Comparison of ENCODE assay signal across 18 mouse cellular contexts in genomic region chr5:34119121-34119856, GRCm38 (mm10). TPM values are rescaled to one million over a fixed set of nuclear protein-coding genes. Genes with fewer than 3 reads are reported as not detected.
DNase-seq lines count a peak whose midpoint lies in the region; ATAC-seq lines count a peak whose summit lies in the region.
"Had no signal": no experiment of that assay in that cellular context is flagged by ENCODE, and none has a peak within 500 bp of the region (broad histone marks: within the 10 kb centered on the region; RNA-seq: fewer than 3 reads in every experiment).

No protein-coding gene starts in this region.

- no peak for DNase-seq in frontal cortex, postnatal 10 days (ENCODE audit: low spot score in 2 of 2)
- DNase-seq in MEL-GATA-1-ER (ENCODE audit: extremely low read depth, low read depth): peak; percentile 92
- peak; percentile 71 to 75 for DNase-seq in cerebellum, postnatal 36 days
- peak; percentile 35 to 58 for DNase-seq in left cerebral cortex, postnatal 36 days (ENCODE audit: low spot score in 2 of 2)
- no peak for DNase-seq in midbrain, embryonic 10.5 days (ENCODE audit: low spot score)
- no peak for DNase-seq in hindbrain, embryonic 14.5 days (ENCODE audit: low spot score)
- DNase-seq: gastrocnemius, adult 2 months; heart, postnatal 4 days; liver, postnatal 0 days; thymus, adult 2 months had no signal

- no peaks in the 10 kb centered on the region for H3K36me3 ChIP-seq in midbrain, embryonic 10.5 days
- H3K36me3 ChIP-seq in hindbrain, embryonic 14.5 days (replicated peaks; ENCODE audit: control insufficient read depth, insufficient read depth): no peaks in the 10 kb centered on the region
- H3K36me3 ChIP-seq in neural tube, embryonic 15.5 days: no peaks in the 10 kb centered on the region
- H3K36me3 ChIP-seq: G1E; heart, embryonic 10.5 days; intestine, embryonic 15.5 days; limb, embryonic 13.5 days had no signal

- intact Hi-C loops in left cerebral cortex, postnatal 36 days (cut with DNase I): no loop called here

- H3K27me3 ChIP-seq in midbrain, embryonic 10.5 days (ENCODE audit: low read depth, poor library complexity, severe bottlenecking): no peaks in the 10 kb centered on the region
- no peaks in the 10 kb centered on the region for H3K27me3 ChIP-seq in hindbrain, embryonic 14.5 days (ENCODE audit: control insufficient read depth, insufficient read depth, low read length)
- H3K27me3 ChIP-seq in neural tube, embryonic 15.5 days (replicated peaks): no peaks in the 10 kb centered on the region
- H3K27me3 ChIP-seq: intestine, embryonic 15.5 days; limb, embryonic 13.5 days had no signal

- no peaks in the 10 kb centered on the region for H3K9me3 ChIP-seq in midbrain, embryonic 10.5 days (replicated peaks)
- no peaks in the 10 kb centered on the region for H3K9me3 ChIP-seq in hindbrain, embryonic 14.5 days (ENCODE audit: control insufficient read depth, low read length)
- H3K9me3 ChIP-seq in neural tube, embryonic 15.5 days (replicated peaks): no peaks in the 10 kb centered on the region
- H3K9me3 ChIP-seq: G1E; heart, embryonic 10.5 days; intestine, embryonic 15.5 days; limb, embryonic 13.5 days had no signal

- H3K4me2 ChIP-seq in hindbrain, embryonic 14.5 days (replicated peaks): no peak overlapping the region
- H3K4me2 ChIP-seq in neural tube, embryonic 15.5 days: no peak overlapping the region
- H3K4me2 ChIP-seq: intestine, embryonic 15.5 days; limb, embryonic 13.5 days had no signal

- no peaks in the 10 kb centered on the region for H3K4me1 ChIP-seq in midbrain, embryonic 10.5 days
- H3K4me1 ChIP-seq in hindbrain, embryonic 14.5 days (replicated peaks; ENCODE audit: control insufficient read depth, insufficient read depth, low read length): no peaks in the 10 kb centered on the region
- H3K4me1 ChIP-seq in neural tube, embryonic 15.5 days: no peaks in the 10 kb centered on the region
- H3K4me1 ChIP-seq: heart, embryonic 10.5 days; intestine, embryonic 15.5 days; limb, embryonic 13.5 days had no signal

- no peak overlapping the region for H3K4me3 ChIP-seq in midbrain, embryonic 10.5 days
- no peak overlapping the region for H3K4me3 ChIP-seq in hindbrain, embryonic 14.5 days (replicated peaks; ENCODE audit: low read length)
- no peak overlapping the region for H3K4me3 ChIP-seq in neural tube, embryonic 15.5 days (replicated peaks)
- H3K4me3 ChIP-seq: gastrocnemius, adult 2 months; heart, embryonic 10.5 days; intestine, embryonic 15.5 days; limb, embryonic 13.5 days had no signal

- ATAC-seq in frontal cortex, adult (ENCODE audit: low TSS enrichment): peak; percentile 84
- no peak for ATAC-seq in hindbrain, embryonic 14.5 days (ENCODE audit: low FRiP score)
- no peak for ATAC-seq in neural tube, embryonic 15.5 days (ENCODE audit: low FRiP score)
- ATAC-seq: activated CD4-positive, CD25-positive, alpha-beta regulatory T cell, adult 4 months; intestine, embryonic 15.5 days; liver, postnatal 0 days had no signal

- H3K27ac ChIP-seq in midbrain, embryonic 10.5 days (replicated peaks): no peak overlapping the region
- no peak overlapping the region for H3K27ac ChIP-seq in hindbrain, embryonic 14.5 days
- H3K27ac ChIP-seq in neural tube, embryonic 15.5 days (replicated peaks): no peak overlapping the region
- H3K27ac ChIP-seq: gastrocnemius, adult 2 months; heart, embryonic 10.5 days; intestine, embryonic 15.5 days; kidney, postnatal 0 days; limb, embryonic 13.5 days had no signal

- WGBS in midbrain, embryonic 10.5 days: 83% methylated on average over 3 of the region's 3 CpGs
- WGBS in hindbrain, embryonic 14.5 days: 80% methylated on average over 3 of the region's 3 CpGs
- WGBS in neural tube, embryonic 15.5 days: 85% methylated on average over 3 of the region's 3 CpGs

- no peak overlapping the region for H3K9ac ChIP-seq in hindbrain, embryonic 14.5 days
- H3K9ac ChIP-seq in neural tube, embryonic 15.5 days (replicated peaks): no peak overlapping the region
- H3K9ac ChIP-seq: intestine, embryonic 15.5 days; limb, embryonic 13.5 days; liver, postnatal 0 days had no signal

RNA-seq across cellular contexts. Expression of gene Poln, which starts 50.0 kb away (rescaled TPM):
- 1 to 10 TPM in 1 of 2 experiments, under 1 TPM in 1; 0.91 to 1.9 TPM for total RNA-seq in left cerebral cortex, postnatal 36 days (2021)
- 0.66 and 1.2 TPM in 2 replicates for polyA plus RNA-seq in midbrain, embryonic 10.5 days (2016; fragmentation: Nextera tagmentation; extraction: Ambion mirVana)
- 0.47 and 0.98 TPM in 2 replicates for polyA plus RNA-seq in hindbrain, embryonic 14.5 days (2014; fragmentation: Nextera tagmentation; extraction: Ambion mirVana)
- 0.31 and 0.52 TPM in 2 replicates for polyA plus RNA-seq in neural tube, embryonic 15.5 days (2015; fragmentation: Nextera tagmentation; extraction: Ambion mirVana)
- polyA plus RNA-seq: G1E had no signal

RNA-seq across cellular contexts. Expression of gene Haus3, which starts 50.0 kb away (rescaled TPM):
- 1 to 10 TPM; 7.8 to 8.2 TPM for total RNA-seq in left cerebral cortex, postnatal 36 days (2021)
- polyA plus RNA-seq in midbrain, embryonic 10.5 days (2016; fragmentation: Nextera tagmentation; extraction: Ambion mirVana): 46.5 and 52.2 TPM in 2 replicates
- 12.1 and 14.1 TPM in 2 replicates for polyA plus RNA-seq in hindbrain, embryonic 14.5 days (2014; fragmentation: Nextera tagmentation; extraction: Ambion mirVana)
- 13.1 and 19.2 TPM in 2 replicates for polyA plus RNA-seq in neural tube, embryonic 15.5 days (2015; fragmentation: Nextera tagmentation; extraction: Ambion mirVana)

Comparison
In these comparisons a context has a peak if more than half of its experiments do, and no peak if none do; other contexts are left out.
1. DNase-seq: peak in MEL-GATA-1-ER (single experiment), cerebellum, postnatal 36 days (2 of 2) and left cerebral cortex, postnatal 36 days (2 of 2); none in frontal cortex, postnatal 10 days (0 of 2), midbrain, embryonic 10.5 days (single experiment) and hindbrain, embryonic 14.5 days (single experiment).